Mouse (Mus musculus): Measurements from ENCODE around the gene Tssc4. TPM values are rescaled to one million over a fixed set of nuclear protein-coding genes. Genes with fewer than 3 reads are reported as not detected.

Tssc4 gene
- polyA plus RNA-seq, 1 experiment, result 18.2 TPM

DNA sequence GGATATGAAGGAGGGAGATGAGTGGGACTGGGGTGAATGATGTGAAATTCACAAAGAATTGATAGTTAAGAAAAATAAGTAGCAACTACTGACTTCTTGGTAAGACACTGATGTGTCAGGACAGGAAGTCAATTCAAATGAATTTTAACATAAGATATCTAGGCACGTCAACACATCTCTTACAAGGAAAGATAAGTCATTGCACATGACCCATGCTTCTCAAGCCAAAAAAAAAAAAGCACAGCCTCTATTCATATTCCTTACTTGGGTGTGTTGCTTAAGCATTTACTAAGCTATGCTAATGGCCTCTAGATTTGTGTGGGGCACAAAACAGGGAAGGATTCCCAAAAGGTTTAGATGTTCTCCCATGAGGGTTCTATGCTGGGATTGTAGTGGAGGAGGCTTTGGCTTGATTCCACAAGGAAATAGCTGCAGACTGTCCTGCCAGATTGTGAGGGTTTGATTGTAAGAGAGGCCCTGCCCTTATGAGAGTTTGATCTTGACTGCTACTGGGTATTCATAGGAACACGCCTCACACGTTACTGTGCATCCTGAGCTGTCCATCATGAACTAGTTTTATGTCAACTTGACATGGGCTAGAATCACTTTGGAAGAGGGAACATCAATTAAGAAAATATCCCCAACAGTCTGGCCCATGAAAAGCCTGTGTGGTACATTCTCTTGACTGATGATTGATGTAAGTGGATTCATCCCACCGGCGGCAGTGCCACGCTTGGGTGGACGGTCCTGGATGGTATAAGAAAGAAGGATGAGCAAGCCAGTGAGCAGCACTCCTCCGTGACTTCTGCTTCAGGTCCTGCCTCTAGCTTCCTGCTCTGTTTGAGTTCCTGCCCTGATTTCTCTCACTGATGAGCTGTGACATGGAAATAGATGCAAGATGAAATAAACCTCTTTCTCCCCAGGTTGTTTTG lies 34.3 kb upstream of the Tssc4 start:
- H3K27ac ChIP-seq (ENCODE audit: insufficient read depth, low read length), result no peak overlapping the region
- no peak overlapping the region for H3K4me3 ChIP-seq (ENCODE audit: low read depth, low read length)
- H3K4me1 ChIP-seq (ENCODE audit: control insufficient read depth, insufficient read depth, low read length), result no peaks in the 10 kb centered on the region
- no peaks in the 10 kb centered on the region for H3K36me3 ChIP-seq (ENCODE audit: control insufficient read depth, insufficient read depth, low read length, poor library complexity, severe bottlenecking)
- no peaks in the 10 kb centered on the region for H3K9me3 ChIP-seq (replicated peaks; ENCODE audit: control insufficient read depth, insufficient read depth, low read length, poor library complexity, severe bottlenecking)
- TF ChIP-seq POLR2A (IDR thresholded peaks at IDR 0.05; ENCODE audit: insufficient read depth, low read length), result no peak
- no peak for TF ChIP-seq EP300 (IDR thresholded peaks at IDR 0.05; ENCODE audit: insufficient read depth, low read depth, low read length)
- no peaks in the 10 kb centered on the region for H3K27me3 ChIP-seq (ENCODE audit: control insufficient read depth, insufficient read depth, low read length, poor library complexity, severe bottlenecking)
- no peak overlapping the region for H3K9ac ChIP-seq (ENCODE audit: low read depth, poor library complexity, severe bottlenecking)

DNA sequence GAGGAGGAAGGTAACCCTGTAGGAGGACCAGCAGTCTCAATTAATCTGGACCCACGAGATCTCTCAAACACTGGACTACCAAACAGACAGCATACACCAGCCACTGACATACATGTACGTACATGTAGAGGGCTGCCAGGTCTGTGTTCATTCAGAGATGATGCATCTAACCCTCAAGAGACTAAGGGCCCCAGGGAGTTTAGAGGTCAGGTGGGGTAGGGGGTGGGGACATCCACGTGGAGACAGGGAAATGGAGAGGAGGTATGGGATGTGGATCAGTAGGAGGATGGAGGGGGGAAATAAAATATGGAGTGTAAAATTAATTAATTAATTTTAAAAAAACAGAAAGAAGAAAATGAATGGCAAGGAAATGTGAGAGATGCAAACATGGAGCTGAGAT lies 32.3 kb upstream of the Tssc4 start:
- no peaks in the 10 kb centered on the region for H3K4me1 ChIP-seq (ENCODE audit: control insufficient read depth, insufficient read depth, low read length)
- no peak overlapping the region for H3K9ac ChIP-seq (ENCODE audit: low read depth, poor library complexity, severe bottlenecking)
- no peaks in the 10 kb centered on the region for H3K27me3 ChIP-seq (ENCODE audit: control insufficient read depth, insufficient read depth, low read length, poor library complexity, severe bottlenecking)
- no peak for TF ChIP-seq CTCF (IDR thresholded peaks at IDR 0.05; ENCODE audit: low read depth, low read length)
- no peak for TF ChIP-seq POLR2A (IDR thresholded peaks at IDR 0.05; ENCODE audit: insufficient read depth, low read length)
- TF ChIP-seq EP300 (IDR thresholded peaks at IDR 0.05; ENCODE audit: insufficient read depth, low read depth, low read length), result no peak
- H3K9me3 ChIP-seq (replicated peaks; ENCODE audit: control insufficient read depth, insufficient read depth, low read length, poor library complexity, severe bottlenecking), result no peaks in the 10 kb centered on the region
- no peak overlapping the region for H3K27ac ChIP-seq (ENCODE audit: insufficient read depth, low read length)
- no peaks in the 10 kb centered on the region for H3K36me3 ChIP-seq (ENCODE audit: control insufficient read depth, insufficient read depth, low read length, poor library complexity, severe bottlenecking)
- no peak overlapping the region for H3K4me3 ChIP-seq (ENCODE audit: low read depth, low read length)

DNA sequence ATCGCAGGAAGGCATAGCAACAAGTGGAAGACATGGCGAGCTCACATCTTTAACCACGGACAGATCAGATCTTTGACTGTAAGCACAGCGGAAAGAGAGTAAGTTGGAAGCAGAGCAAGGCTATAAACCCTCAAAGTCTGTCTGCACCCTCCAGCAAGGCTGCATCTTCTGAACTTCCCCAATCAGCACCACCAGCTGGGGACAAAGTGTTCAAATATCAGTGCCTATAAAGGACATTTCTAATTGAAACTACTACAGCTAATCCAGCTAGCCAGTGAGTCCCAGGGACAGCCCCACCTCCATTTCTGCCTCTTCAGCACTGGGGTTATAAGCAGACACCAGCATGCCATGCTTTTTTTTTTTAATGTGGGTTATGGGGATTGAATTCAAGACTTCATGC lies 31.7 kb upstream of the Tssc4 start:
- no peak for TF ChIP-seq POLR2A (IDR thresholded peaks at IDR 0.05; ENCODE audit: insufficient read depth, low read length)
- no peak for TF ChIP-seq EP300 (IDR thresholded peaks at IDR 0.05; ENCODE audit: insufficient read depth, low read depth, low read length)
- TF ChIP-seq CTCF (IDR thresholded peaks at IDR 0.05; ENCODE audit: low read depth, low read length), result no peak
- Histone ChIP-seq H3K9ac (ENCODE audit: low read depth, poor library complexity, severe bottlenecking) (no peak overlapping the region), H3K9me3 (replicated peaks; ENCODE audit: control insufficient read depth, insufficient read depth, low read length, poor library complexity, severe bottlenecking) (no peaks in the 10 kb centered on the region), H3K27me3 (ENCODE audit: control insufficient read depth, insufficient read depth, low read length, poor library complexity, severe bottlenecking) (no peaks in the 10 kb centered on the region), H3K4me3 (ENCODE audit: low read depth, low read length) (no peak overlapping the region), H3K36me3 (ENCODE audit: control insufficient read depth, insufficient read depth, low read length, poor library complexity, severe bottlenecking) (no peaks in the 10 kb centered on the region), H3K27ac (ENCODE audit: insufficient read depth, low read length) (no peak overlapping the region), H3K4me1 (ENCODE audit: control insufficient read depth, insufficient read depth, low read length) (no peaks in the 10 kb centered on the region)

- Histone ChIP-seq H3K9ac (ENCODE audit: low read depth, poor library complexity, severe bottlenecking) (no peak overlapping the region), H3K4me1 (ENCODE audit: control insufficient read depth, insufficient read depth, low read length) (no peaks in the 10 kb centered on the region), H3K4me3 (ENCODE audit: low read depth, low read length) (no peak overlapping the region), H3K9me3 (replicated peaks; ENCODE audit: control insufficient read depth, insufficient read depth, low read length, poor library complexity, severe bottlenecking) (no peaks in the 10 kb centered on the region), H3K36me3 (ENCODE audit: control insufficient read depth, insufficient read depth, low read length, poor library complexity, severe bottlenecking) (no peaks in the 10 kb centered on the region), H3K27me3 (ENCODE audit: control insufficient read depth, insufficient read depth, low read length, poor library complexity, severe bottlenecking) (no peaks in the 10 kb centered on the region), H3K27ac (ENCODE audit: insufficient read depth, low read length) (no peak overlapping the region)
- TF ChIP-seq CTCF (IDR thresholded peaks at IDR 0.05; ENCODE audit: low read depth, low read length) (no peak), EP300 (IDR thresholded peaks at IDR 0.05; ENCODE audit: insufficient read depth, low read depth, low read length) (no peak), POLR2A (IDR thresholded peaks at IDR 0.05; ENCODE audit: insufficient read depth, low read length) (no peak)
These were observed 30.7 kb upstream of the Tssc4 start for GRCm38 (mm10) chr7:143038174-143038931.

DNA sequence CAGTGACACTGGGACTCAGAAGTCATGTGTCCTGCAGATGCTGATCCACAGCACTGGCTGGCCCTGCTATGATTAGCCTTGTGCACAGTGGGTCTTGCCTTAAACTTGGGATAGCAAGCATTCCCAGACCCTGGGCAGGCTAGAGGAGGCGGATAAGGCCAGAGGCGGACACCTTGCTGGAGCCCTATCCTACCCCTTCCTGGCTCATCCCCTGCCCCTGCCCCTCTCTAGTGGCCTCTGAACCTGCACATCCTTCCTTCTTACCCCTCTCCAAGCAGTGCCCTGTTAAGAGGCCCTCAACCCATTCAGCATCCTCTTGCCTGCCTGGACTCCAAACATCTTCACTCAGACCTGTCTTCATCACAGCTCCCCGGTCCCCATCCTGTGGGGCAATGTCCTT lies 28.5 kb upstream of the Tssc4 start:
- TF ChIP-seq EP300 (IDR thresholded peaks at IDR 0.05; ENCODE audit: insufficient read depth, low read depth, low read length), result no peak
- TF ChIP-seq POLR2A (IDR thresholded peaks at IDR 0.05; ENCODE audit: insufficient read depth, low read length), result no peak
- TF ChIP-seq CTCF (IDR thresholded peaks at IDR 0.05; ENCODE audit: low read depth, low read length), result no peak
- H3K4me1 ChIP-seq (ENCODE audit: control insufficient read depth, insufficient read depth, low read length), result no peaks in the 10 kb centered on the region
- H3K9ac ChIP-seq (ENCODE audit: low read depth, poor library complexity, severe bottlenecking), result no peak overlapping the region
- H3K4me3 ChIP-seq (ENCODE audit: low read depth, low read length), result no peak overlapping the region
- no peak overlapping the region for H3K27ac ChIP-seq (ENCODE audit: insufficient read depth, low read length)
- H3K27me3 ChIP-seq (ENCODE audit: control insufficient read depth, insufficient read depth, low read length, poor library complexity, severe bottlenecking), result no peaks in the 10 kb centered on the region
- H3K36me3 ChIP-seq (ENCODE audit: control insufficient read depth, insufficient read depth, low read length, poor library complexity, severe bottlenecking), result no peaks in the 10 kb centered on the region
- no peaks in the 10 kb centered on the region for H3K9me3 ChIP-seq (replicated peaks; ENCODE audit: control insufficient read depth, insufficient read depth, low read length, poor library complexity, severe bottlenecking)

Data from ES-Bruce4 (cell line).